In genomic region chr1:135451419-135451818, GRCm38 (mm10) we compare ENCODE assay signal across 16 mouse cellular contexts.
"Had no signal": no experiment of that assay in that cellular context is flagged by ENCODE, and none has a peak within 500 bp of the region (broad histone marks: within the 10 kb centered on the region; RNA-seq: fewer than 3 reads in every experiment).

No protein-coding gene starts in this region.

- H3K4me1 ChIP-seq: neural tube, embryonic 13.5 days; neural tube, embryonic 15.5 days; stomach, embryonic 15.5 days had no signal

- DNase-seq: retina, postnatal 1 day; right cerebral cortex, adult 18-20 months; right cerebral cortex, postnatal 14 days; right cerebral cortex, postnatal 25 days; right cerebral cortex, postnatal 4 days; spleen, adult 18-20 months; thymus, adult 18-20 months; thymus, adult 2 months; thymus, postnatal 14 days; thymus, postnatal 25 days; thymus, postnatal 36 days; thymus, postnatal 4 days had no signal

- H3K27ac ChIP-seq: neural tube, embryonic 13.5 days; neural tube, embryonic 15.5 days; stomach, embryonic 15.5 days; stomach, postnatal 0 days had no signal

- H3K4me2 ChIP-seq: neural tube, embryonic 13.5 days; neural tube, embryonic 15.5 days; stomach, embryonic 15.5 days had no signal

- H3K9ac ChIP-seq: neural tube, embryonic 13.5 days; neural tube, embryonic 15.5 days; stomach, embryonic 15.5 days had no signal

- H3K4me3 ChIP-seq: neural tube, embryonic 13.5 days; neural tube, embryonic 15.5 days; stomach, embryonic 15.5 days had no signal

- H3K9me3 ChIP-seq: neural tube, embryonic 13.5 days; neural tube, embryonic 15.5 days; stomach, embryonic 15.5 days had no signal

- H3K27me3 ChIP-seq: neural tube, embryonic 13.5 days; neural tube, embryonic 15.5 days; stomach, embryonic 15.5 days had no signal
